Mouse (Mus musculus) limb, embryonic 12.5 days (tissue): Measurements from ENCODE around the gene Rubcnl. TPM values are rescaled to one million over a fixed set of nuclear protein-coding genes. Genes with fewer than 3 reads are reported as not detected.

Experiments
- ATAC-seq: fragments of 200-750 bp; cut with Nextera tagmentation; 2 replicates; pipeline ENCODE4 v1.8.0; 2017; ENCODE audit warnings: low read depth, moderate TSS enrichment; ENCODE audit not compliant: insufficient number of reproducible peaks, insufficient read depth, low FRiP score, low TSS enrichment
- H3K27ac ChIP-seq: fragments of 300-500 bp; sonication (generic); 2 replicates; pipeline ENCODE4 v1.5.1; 2016; ENCODE audit warnings: mild to moderate bottlenecking, moderate library complexity
- H3K27me3 ChIP-seq: fragments of 300-500 bp; sonication (generic); 2 replicates; pipeline ENCODE4 v1.6.1; 2016; ENCODE audit warnings: mild to moderate bottlenecking, moderate library complexity
- H3K36me3 ChIP-seq: fragments of 300-500 bp; sonication (generic); 2 replicates; pipeline ENCODE4 v1.6.1; 2016; ENCODE audit warnings: mild to moderate bottlenecking, moderate library complexity
- H3K4me1 ChIP-seq: fragments of 300-500 bp; sonication (generic); replicated peaks from 2 replicates; pipeline ENCODE4 v1.6.1; 2016
- H3K4me2 ChIP-seq: fragments of 300-500 bp; sonication (generic); 2 replicates; pipeline ENCODE4 v1.6.1; 2016; ENCODE audit warnings: mild to moderate bottlenecking, moderate library complexity
- H3K4me3 ChIP-seq: fragments of 300-500 bp; sonication (generic); replicated peaks from 2 replicates; pipeline ENCODE4 v1.5.1; 2016; ENCODE audit warnings: mild to moderate bottlenecking
- H3K9ac ChIP-seq: fragments of 300-500 bp; sonication (generic); replicated peaks from 2 replicates; pipeline ENCODE4 v1.6.1; 2016; ENCODE audit warnings: mild to moderate bottlenecking, moderate library complexity
- H3K9me3 ChIP-seq: fragments of 300-500 bp; sonication (generic); 2 replicates; pipeline ENCODE4 v1.6.1; 2016; ENCODE audit warnings: mild to moderate bottlenecking, moderate library complexity
- WGBS: fragments of 180-500 bp; shearing (Covaris S2); methylation state at CpG from one replicate; pipeline ENCODE4 v1.1.7; 2016; 5-methylcytosine and 5-hydroxymethylcytosine counted together
- polyA plus RNA-seq: library from polyadenylated mRNA; unstranded; fragments of >200 nt; fragmentation: Nextera tagmentation; extraction: Ambion mirVana; gene quantifications from 2 replicates; pipeline ENCODE4 v1.2.1, GENCODE M21; 2016

Rubcnl gene
- polyA plus RNA-seq, result 0.90 and 1.3 TPM in 2 replicates

GRCm38 (mm10) chr14:75015856-75016714, at the start of gene Rubcnl:
Rubcnl (plus strand) TSS chr14:75016027.
- ATAC-seq, result peak; percentile 72
- H3K27me3 ChIP-seq, result peaks cover 7% of the 10 kb centered on the region; the same call in 1 of the 2 replicates
- H3K4me3 ChIP-seq, result peak within 1 kb of the TSS; percentile 64
- H3K27ac ChIP-seq, result no peak within 1 kb of the TSS
- H3K9me3 ChIP-seq, result no peaks in the 10 kb centered on the region
- peaks cover 3% of the 10 kb centered on the region; the same call in 1 of the 2 replicates for H3K4me1 ChIP-seq
- H3K4me2 ChIP-seq, result peak within 1 kb of the TSS; percentile 95
- H3K36me3 ChIP-seq, result no peaks in the 10 kb centered on the region
- H3K9ac ChIP-seq, result peak within 1 kb of the TSS; percentile 69
- 2% methylated on average over 49 of the region's 49 CpGs for WGBS

- no peaks in the 10 kb centered on the region for H3K9me3 ChIP-seq
- H3K9ac ChIP-seq, result no peak overlapping the region
- no peak overlapping the region for H3K27ac ChIP-seq
- H3K4me2 ChIP-seq, result no peak overlapping the region
- no peak for ATAC-seq
- H3K4me1 ChIP-seq, result no peaks in the 10 kb centered on the region
- H3K27me3 ChIP-seq, result no peaks in the 10 kb centered on the region
- no peaks in the 10 kb centered on the region for H3K36me3 ChIP-seq
- WGBS, result 51% methylated on average over 3 of the region's 3 CpGs
- H3K4me3 ChIP-seq, result no peak overlapping the region
Measured at GRCm38 (mm10) chr14:74972216-74972615, 43.6 kb upstream of the Rubcnl start.

- 83% methylated on average over 5 of the region's 5 CpGs for WGBS
- no peak for ATAC-seq
- H3K4me2 ChIP-seq, result no peak overlapping the region
- H3K27me3 ChIP-seq, result no peaks in the 10 kb centered on the region
- no peaks in the 10 kb centered on the region for H3K36me3 ChIP-seq
- no peak overlapping the region for H3K9ac ChIP-seq
- H3K9me3 ChIP-seq, result no peaks in the 10 kb centered on the region
- H3K4me3 ChIP-seq, result no peak overlapping the region
- no peak overlapping the region for H3K27ac ChIP-seq
- no peaks in the 10 kb centered on the region for H3K4me1 ChIP-seq
Measured at GRCm38 (mm10) chr14:74972687-74973086, 43.1 kb upstream of the Rubcnl start.

GRCm38 (mm10) chr14:74974136-74974651, 41.6 kb upstream of the Rubcnl start:
- Histone ChIP-seq H3K9me3 (no peaks in the 10 kb centered on the region), H3K9ac (no peak overlapping the region), H3K27me3 (no peaks in the 10 kb centered on the region), H3K27ac (no peak overlapping the region), H3K4me3 (no peak overlapping the region), H3K4me2 (no peak overlapping the region), H3K36me3 (no peaks in the 10 kb centered on the region), H3K4me1 (no peaks in the 10 kb centered on the region)
- ATAC-seq, result no peak
- 82% methylated on average over 10 of the region's 10 CpGs for WGBS

- Histone ChIP-seq H3K9ac (no peak overlapping the region), H3K4me3 (no peak overlapping the region), H3K27ac (no peak overlapping the region), H3K4me1 (no peaks in the 10 kb centered on the region), H3K27me3 (no peaks in the 10 kb centered on the region), H3K9me3 (no peaks in the 10 kb centered on the region), H3K4me2 (no peak overlapping the region), H3K36me3 (no peaks in the 10 kb centered on the region)
- no peak for ATAC-seq
- 85% methylated on average over 6 of the region's 6 CpGs for WGBS
Measured at GRCm38 (mm10) chr14:74976972-74977371, 38.9 kb upstream of the Rubcnl start.

GRCm38 (mm10) chr14:74981016-74981415, 34.8 kb upstream of the Rubcnl start:
- Histone ChIP-seq H3K4me2 (no peak overlapping the region), H3K9ac (no peak overlapping the region), H3K27ac (no peak overlapping the region), H3K9me3 (no peaks in the 10 kb centered on the region), H3K27me3 (no peaks in the 10 kb centered on the region), H3K4me1 (no peaks in the 10 kb centered on the region), H3K36me3 (no peaks in the 10 kb centered on the region), H3K4me3 (no peak overlapping the region)
- 46% methylated on average over 3 of the region's 3 CpGs for WGBS
- ATAC-seq, result no peak

- Histone ChIP-seq H3K36me3 (no peaks in the 10 kb centered on the region), H3K27ac (no peak overlapping the region), H3K4me2 (no peak overlapping the region), H3K27me3 (no peaks in the 10 kb centered on the region), H3K9me3 (no peaks in the 10 kb centered on the region), H3K9ac (no peak overlapping the region), H3K4me1 (no peaks in the 10 kb centered on the region), H3K4me3 (no peak overlapping the region)
- 82% methylated on average over 5 of the region's 5 CpGs for whole genome bisulfite sequencing
- ATAC-seq, result no peak
Measured at GRCm38 (mm10) chr14:74983079-74983478, 32.7 kb upstream of the Rubcnl start.

GRCm38 (mm10) chr14:74984817-74985391, 30.9 kb upstream of the Rubcnl start:
- Histone ChIP-seq H3K27me3 (no peaks in the 10 kb centered on the region), H3K4me3 (no peak overlapping the region), H3K9me3 (no peaks in the 10 kb centered on the region), H3K4me2 (no peak overlapping the region), H3K36me3 (no peaks in the 10 kb centered on the region), H3K27ac (no peak overlapping the region), H3K4me1 (no peaks in the 10 kb centered on the region), H3K9ac (no peak overlapping the region)
- ATAC-seq, result no peak
- 82% methylated on average over 7 of the region's 7 CpGs for WGBS

GRCm38 (mm10) chr14:74985658-74986057, 30.2 kb upstream of the Rubcnl start:
- WGBS, result 59% methylated on average over 4 of the region's 4 CpGs
- Histone ChIP-seq H3K4me1 (no peaks in the 10 kb centered on the region), H3K9me3 (no peaks in the 10 kb centered on the region), H3K4me2 (no peak overlapping the region), H3K9ac (no peak overlapping the region), H3K36me3 (no peaks in the 10 kb centered on the region), H3K27me3 (no peaks in the 10 kb centered on the region), H3K27ac (no peak overlapping the region), H3K4me3 (no peak overlapping the region)
- no peak for ATAC-seq

- Histone ChIP-seq H3K27me3 (no peaks in the 10 kb centered on the region), H3K9me3 (no peaks in the 10 kb centered on the region), H3K36me3 (no peaks in the 10 kb centered on the region), H3K4me2 (no peak overlapping the region), H3K27ac (no peak overlapping the region), H3K4me1 (no peaks in the 10 kb centered on the region), H3K4me3 (no peak overlapping the region), H3K9ac (no peak overlapping the region)
- 77% methylated on average over 3 of the region's 3 CpGs for WGBS
- ATAC-seq, result no peak
Measured at GRCm38 (mm10) chr14:74986527-74986926, 29.3 kb upstream of the Rubcnl start.

- no peak overlapping the region for H3K4me3 ChIP-seq
- no peak overlapping the region for H3K4me2 ChIP-seq
- H3K27ac ChIP-seq, result no peak overlapping the region
- no peaks in the 10 kb centered on the region for H3K36me3 ChIP-seq
- ATAC-seq, result no peak
- H3K4me1 ChIP-seq, result no peaks in the 10 kb centered on the region
- 47% methylated on average over 4 of the region's 4 CpGs for WGBS
- H3K9ac ChIP-seq, result 0 out of 2 replicates have a peak overlapping the region, but pooled peaks have one; percentile 8
- H3K9me3 ChIP-seq, result no peaks in the 10 kb centered on the region
- H3K27me3 ChIP-seq, result no peaks in the 10 kb centered on the region
Measured at GRCm38 (mm10) chr14:74989322-74989721, 26.5 kb upstream of the Rubcnl start.
